Mouse (Mus musculus) spleen, postnatal 4 days (tissue): ENCODE results near the gene Rdm1.
"Not testable (repeated sequence)": the region's sequence is repeated elsewhere in the genome, so short reads cannot be mapped to it uniquely, and the experiment has no call there.

Experiments used
- DNase-seq, 2 experiments: peaks; one replicate each; pipeline ENCODE4 v3.0.0; 2022; ENCODE audit warnings: low spot score in 2 of 2

The Rdm1 gene

DNA sequence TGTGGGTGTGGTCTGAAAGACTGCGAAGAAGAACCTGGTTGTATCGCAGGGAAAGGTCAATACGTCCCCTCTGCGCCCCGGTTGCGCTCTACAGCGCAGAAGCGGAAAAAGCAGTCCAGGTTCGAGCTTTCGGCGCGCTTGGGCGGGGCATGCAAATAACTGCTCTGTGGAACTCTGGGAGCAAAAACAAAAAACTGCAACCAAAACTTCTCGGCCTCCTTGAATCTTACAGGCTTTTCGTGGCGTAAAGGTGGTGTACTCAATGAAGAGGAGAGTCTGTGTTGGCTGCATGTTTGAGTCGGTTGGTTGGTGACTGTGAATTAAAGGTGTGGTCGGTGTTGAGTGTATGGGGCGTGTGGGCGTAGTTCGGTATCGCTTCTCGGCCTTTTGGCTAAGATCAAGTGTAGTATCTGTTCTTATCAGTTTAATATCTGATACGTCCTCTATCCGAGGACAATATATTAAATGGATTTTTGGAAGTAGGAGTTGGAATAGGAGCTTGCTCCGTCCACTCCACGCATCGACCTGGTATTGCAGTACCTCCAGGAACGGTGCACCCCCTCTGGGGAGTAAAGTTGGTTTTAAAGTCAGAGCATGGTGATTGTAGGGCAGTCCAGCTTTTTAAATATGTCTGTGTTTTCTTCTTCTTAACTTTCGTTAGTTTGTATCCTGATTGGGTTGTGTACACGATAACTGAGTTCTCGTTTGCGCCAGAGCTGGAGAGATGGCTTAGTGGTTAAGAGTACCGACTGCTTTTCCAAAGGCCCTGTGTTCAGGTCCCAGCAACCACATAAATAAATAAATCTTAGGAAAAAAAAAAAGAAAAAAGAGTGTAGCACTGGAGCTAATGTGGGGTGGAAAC, at the start of gene Rdm1:
Gene Rdm1, plus strand, starts transcription at position 201 of the 862 bp plus-strand sequence.
- peak; percentile 84 to 91 for DNase-seq

DNA sequence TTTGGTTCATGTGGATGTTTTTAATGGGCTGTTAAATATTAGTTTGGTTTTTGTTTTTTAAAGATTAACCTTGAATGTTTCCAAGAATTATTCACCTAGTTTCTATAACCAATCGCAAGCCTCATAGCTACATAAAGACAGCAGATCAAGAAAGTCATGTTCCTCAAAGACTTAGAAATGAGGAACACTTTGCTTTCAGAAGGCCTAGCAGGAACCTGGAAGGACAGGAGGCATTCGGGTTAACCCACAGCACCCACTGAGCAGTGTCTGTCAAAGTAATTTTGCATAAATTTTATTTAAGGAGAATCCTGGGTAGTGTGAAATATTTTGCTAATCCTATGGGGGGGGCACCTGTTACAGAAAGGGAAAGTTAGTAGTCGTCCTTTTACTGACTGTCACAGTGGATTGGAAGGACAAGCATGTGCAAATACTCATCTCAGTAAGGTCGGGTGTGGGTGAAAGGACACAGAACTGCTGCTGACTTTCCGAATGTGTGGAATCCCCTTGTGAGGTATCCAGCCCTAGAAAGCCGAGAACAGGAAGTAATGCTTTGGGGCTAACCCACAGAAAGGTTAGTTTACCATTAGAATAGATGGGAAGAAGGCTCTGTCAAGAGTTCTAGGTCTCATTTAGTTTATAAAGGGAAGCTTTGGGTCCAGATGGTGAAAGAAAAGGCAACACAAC, 45.8 kb upstream of the Rdm1 start:
- no peak for DNase-seq

DNA sequence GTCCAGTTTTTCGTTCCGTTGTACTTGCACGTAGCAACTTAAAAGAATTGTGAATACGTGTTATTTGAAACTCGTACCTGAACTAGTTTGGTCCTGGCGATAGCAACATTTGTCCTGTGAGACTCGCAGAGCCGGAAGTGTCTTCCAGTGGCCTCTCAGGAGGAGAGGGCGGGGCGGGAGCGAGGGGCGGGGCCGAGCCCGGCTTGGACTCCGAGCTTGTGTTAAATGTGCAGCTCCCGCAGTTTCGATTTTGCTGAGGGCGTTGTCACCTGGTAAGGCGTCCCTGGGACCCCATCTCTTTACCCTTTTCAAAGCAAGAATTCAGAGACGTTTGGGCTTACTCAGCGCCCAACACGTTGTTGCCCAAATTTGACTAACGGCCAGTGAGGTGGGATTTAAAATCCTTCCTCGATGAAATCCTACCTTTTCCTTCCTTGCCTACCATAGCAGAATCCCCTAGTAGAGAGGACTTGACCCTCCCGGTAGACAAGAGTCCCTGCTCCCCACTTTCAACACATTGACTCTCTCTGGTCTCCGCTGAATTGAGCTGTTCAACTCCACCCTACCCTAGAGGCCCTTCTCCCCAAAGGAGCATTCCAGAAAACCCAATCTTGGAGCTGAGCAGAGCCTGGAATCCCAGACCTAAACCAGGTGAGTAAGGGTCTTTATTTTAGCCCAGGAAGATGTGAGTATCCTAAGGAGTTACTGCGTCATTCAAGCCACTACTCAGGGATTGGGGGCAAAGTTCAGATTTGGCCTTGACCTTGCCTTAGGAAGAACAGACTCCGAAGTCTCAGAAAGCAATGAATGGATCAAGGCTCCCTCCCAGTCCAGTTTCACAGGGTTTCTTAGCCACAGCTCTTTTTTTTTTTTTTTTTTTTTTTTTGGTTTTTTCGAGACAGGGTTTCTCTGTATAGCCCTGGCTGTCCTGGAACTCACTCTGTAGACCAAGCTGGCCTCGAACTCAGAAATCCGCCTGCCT, 44.6 kb upstream of the Rdm1 start, which contains the start of gene Tmem106a:
Gene Tmem106a, plus strand, starts transcription at position 189 of the 982 bp plus-strand sequence.
- DNase-seq, result peak; percentile 80 to 84

DNA sequence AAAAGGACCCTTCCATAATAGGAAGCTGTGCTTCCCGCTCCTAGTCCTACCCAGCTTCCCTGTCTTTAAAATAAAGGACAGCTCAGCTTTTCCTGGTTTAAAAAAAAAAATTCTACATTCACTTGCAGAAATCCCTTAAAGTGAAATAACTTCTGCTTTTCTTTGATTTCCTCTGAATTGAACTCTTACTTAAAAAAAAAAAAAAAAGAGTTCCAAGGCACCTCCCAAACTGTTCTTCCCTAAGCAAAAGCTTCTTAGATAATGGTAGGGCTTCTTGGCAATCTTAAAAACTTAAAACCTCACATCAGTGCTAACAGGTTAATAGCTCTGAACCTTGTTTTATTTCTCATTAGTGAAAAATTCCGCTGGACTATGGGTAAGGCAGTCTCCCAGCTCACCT, 43.8 kb upstream of the Rdm1 start:
- DNase-seq, result no peak

DNA sequence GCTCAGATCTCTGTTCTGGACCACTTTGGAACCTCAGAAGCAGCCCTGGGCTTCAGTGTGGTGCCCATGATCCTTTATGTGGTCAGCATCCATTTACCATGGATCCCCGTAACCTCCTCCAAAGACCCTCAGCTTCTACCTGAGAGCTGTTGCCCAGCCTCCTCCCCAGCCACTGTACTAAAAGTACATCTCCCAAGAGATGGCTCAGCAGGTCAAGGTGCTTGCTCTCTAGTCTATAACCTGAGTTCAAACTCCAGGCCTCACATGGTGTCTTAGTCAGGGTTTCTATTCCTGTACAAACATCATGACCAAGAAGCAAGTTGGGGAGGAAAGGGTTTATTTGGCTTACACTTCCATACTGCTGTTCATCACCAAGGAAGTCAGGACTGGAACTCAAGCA, 42.0 kb upstream of the Rdm1 start:
- DNase-seq, result not testable (repeated sequence)

DNA sequence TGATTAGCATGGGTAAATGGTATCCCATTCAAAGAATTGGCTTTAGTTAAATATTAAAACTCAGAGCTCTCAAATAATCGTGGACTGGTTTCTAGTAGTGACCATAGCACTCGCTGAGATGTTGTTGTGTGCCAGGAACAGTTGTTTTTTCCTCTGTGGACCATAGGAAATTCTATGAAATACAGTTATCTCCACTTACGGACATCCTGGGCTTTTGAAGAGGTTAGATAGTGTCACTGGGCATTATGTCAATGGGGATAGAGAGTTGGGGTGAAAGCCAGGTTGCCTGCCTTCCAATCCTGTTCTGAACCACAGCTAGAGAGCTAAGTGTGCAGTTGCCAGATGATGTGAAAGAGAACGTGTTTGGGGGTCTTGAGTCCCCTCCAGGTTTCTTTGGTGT, 41.2 kb upstream of the Rdm1 start:
- DNase-seq, result no peak

DNA sequence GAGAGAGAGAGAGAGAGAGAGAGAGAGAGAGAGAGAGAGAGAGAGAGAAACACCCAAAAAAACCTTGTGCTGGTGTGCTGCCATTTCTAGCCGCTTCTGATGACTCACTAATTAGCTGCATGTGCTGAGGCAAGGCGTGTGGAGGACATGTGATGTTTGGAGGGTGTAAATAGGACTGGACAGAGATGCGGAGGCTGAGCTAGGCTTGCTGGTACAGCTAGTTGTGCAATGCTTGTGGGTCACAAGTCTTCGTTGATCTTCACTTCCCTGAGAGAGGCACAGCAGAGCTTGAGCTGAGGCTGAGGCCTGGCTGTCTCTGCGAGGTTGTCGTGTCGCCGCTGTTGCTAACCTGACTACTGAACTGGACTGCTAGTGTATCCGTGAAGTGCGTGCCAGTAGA, 39.3 kb upstream of the Rdm1 start:
- DNase-seq, result no peak

DNA sequence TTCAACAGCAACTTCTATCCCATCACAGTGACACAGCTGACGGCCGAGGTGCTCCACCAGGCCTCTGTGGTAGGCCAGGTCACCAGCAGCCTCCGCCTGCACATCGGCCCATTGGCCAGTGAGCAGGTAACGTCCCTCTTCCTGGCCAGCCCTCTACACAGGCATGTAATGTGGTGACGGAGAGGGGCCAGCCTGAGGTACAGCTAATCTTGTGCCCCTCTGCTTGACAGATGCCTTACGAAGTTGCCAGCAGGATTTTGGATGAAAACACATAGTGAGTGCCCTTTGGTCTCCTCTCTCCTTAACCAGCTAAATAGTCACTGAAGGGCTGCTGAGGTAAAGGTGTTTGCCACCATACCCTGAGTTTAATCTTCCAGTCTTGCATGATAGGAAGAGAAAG, 38.1 kb upstream of the Rdm1 start:
- no peak for DNase-seq

DNA sequence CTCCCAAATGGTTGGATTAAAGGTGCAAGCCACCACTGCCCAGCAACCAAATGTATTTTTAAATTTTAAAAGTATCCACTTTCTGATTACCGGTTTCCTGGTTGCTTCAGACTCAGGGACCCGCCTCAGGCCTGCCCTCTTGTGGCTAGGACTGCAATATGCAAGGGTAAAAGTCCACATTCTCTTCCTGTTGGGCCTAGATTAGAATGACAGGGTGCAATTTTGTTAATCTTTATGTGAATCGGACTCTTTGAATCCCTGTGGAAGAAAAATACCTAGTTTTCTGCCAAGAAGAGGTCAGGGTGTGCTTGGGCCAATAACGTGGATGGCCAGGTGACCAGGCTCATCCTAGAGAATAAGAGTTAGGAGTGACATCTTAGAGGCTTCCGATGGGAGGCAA, 37.6 kb upstream of the Rdm1 start:
- peak; percentile 76 to 85 for DNase-seq

DNA sequence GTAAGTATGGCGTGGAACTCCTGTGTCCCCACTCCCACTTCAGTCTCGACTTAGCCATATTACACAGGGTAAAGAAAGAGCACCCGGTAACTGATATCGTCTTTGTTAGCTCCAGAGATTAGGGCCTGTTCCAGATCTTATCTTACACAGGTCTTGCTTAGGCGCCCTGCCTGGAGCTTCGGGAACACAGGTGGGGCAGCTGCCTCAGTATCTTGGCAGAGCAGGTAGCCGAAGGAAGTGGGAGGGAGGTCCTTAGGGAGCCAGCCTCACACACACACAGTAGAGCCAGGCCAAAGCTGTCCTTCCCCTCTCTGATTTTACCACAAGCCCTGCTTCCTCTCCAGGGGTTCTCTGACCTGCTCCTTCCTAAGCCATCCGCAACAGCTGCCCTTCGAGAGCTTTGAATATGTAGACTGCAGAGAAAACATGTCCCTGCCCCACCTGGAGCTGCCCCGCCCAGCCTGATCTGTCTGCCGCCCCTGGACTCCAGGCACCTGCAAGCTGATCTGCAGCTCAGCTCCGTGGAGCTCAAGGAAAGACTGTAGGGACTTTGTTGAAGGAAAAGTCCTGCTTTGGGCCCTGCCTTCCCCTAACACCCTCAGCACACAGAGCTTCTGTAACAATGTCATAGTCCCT, 36.9 kb upstream of the Rdm1 start:
- no peak for DNase-seq

DNA sequence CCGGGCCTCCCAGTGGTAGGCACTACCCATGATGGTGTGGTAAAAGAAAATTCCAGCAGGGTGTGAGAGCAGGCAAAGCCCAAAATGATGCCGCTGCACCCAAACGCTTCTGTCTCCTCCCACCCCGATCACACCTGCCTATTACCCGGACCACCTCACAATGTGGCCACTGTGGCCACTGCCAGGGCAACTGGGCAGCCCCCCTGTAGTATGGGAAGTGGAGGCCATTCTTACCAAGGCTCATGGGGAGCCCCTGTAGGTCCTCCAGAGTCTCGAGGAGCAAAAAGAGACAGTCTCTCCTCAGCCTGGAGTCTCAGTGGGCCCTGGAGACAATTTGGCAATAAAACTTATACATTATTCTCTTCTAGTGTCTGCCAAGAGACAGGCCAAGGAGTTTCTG, 27.8 kb upstream of the Rdm1 start, which contains the start of gene Gm11634:
Gene Gm11634, minus strand, starts transcription at position 101 of the 400 bp plus-strand sequence.
- DNase-seq, result no peak

DNA sequence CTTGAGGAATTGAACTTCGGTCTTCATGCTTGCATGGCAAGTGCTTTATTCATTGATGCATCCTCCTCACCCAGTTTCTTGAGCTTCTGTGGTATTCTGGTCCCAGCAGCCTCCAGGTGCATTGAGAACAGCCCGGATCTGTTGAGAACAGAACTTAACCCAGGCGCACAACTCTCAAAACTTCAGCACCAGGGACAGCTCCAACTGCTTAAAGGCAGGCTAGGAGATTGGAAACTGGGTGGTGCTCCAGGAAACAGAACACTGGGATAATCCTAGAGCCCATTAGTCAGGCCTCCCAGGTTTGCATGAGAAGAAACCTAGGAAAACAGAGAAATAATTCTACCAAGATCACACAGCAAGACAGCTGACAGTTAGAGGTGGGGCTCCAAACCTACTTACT, 24.5 kb upstream of the Rdm1 start:
- DNase-seq, result peak; percentile 50 to 82

DNA sequence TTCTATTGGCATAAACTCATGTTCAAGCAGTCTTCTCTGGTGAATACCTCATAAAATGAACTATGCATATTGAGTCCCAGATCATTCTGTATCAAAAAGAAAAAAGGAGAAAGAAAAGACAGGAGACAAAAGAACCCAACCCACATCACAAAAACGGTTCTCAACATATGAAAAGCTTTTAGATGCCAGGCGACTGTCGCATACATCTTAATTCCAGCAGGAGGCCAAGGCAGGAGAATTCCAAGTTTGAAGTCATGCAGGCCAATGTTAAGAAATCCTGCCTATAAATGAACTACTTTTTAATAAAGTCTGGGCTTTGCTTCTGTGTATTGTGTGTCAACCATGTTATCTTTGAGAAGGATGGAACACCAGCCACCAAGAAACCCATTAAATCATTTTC, 22.9 kb upstream of the Rdm1 start:
- no peak for DNase-seq

DNA sequence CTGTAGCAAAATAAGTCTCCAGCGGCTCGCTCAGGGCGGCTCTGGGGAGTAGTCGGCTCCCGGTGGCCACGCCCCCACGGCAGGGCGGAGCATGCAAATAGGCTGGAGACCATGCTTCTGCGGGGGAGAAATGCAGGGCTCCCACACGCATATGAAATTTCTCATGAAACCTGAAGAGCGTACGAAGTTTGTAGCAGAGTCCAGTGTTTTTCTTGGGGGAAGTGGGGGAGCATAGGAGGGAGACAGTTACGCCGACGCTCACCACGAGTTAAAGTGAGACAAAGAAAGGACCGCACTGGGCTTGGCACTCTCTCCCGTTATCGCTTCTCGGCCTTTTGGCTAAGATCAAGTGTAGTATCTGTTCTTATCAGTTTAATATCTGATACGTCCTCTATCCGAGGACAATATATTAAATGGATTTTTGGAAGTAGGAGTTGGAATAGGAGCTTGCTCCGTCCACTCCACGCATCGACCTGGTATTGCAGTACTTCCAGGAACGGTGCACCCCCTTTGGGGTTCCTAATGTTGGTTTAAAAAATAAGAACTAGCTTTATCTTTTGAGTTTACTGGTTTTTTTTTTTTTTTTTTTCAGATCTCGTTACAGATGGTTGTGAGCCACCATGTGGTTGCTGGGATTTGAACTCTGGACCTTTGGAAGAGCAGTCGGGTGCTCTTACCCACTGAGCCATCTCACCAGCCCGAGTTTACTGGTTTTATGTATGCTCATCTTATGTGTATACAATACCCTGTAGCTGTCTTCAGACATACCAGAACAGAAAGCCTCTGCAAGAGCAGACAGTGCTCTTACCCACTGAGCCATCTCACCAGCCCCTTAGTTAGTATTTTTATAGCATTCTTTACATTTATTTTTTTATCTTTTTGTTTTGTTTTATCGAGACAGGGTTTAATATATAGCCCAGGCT, 22.2 kb upstream of the Rdm1 start:
- DNase-seq, result peak; percentile 84 to 93

DNA sequence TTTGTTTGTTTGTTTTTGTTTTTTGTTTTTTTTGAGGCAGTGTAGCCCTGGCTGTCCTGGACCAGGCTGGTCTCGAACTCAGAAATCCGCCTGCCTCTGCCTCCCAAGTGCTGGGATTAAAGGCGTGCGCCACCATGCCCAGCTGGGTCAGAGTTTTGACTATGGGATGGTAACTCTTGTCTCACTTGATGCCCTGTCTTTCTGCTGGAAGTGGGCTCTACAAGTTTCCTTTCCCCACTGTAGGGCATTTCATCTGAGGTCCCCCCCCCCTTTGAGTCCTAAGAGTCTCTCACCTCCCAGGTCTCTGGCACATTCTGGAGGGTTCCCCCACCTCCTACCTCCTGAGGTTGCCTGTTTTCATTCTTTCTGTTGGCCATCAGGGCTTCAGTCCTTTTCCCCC, 19.9 kb upstream of the Rdm1 start:
- not testable (repeated sequence) for DNase-seq

DNA sequence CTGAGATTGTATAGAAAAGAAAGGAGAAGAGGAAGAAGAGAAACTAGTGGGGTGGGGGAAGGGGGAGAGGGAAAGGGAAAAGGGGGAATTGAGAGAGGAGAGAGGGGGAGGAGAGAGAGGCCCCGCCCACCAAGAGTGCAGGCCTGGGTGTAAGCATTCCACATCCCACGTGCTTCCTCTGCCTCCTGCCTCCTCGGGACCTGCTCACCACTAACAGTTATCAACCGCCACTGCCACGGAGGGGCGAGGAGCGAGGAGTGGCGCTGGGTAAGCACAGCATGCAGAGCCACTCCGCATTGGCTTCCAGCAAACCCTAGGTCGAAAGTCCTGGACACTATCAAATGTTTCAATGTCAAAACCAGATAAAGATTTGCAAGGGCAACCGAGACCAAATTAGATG, 16.6 kb upstream of the Rdm1 start:
- DNase-seq, result no peak

DNA sequence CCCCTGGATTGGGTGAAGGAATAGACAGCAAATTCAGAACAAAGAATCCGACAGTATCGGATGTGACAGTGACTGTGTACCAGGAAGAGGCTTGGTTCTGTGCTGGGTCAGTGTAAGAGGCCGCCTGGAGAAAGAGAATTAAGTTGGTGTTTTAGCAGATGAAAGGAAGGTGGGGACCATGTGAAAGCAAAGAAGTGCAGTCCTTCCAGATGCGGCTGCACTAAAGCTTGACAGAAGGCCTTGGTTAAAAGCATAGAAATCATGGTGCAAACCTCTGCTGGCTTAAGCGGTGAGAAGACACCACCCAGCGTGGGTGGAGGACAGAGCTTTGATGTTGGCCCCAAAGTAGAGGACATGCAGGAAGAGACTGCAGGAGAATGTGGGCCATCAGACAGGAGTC, 13.4 kb upstream of the Rdm1 start:
- DNase-seq, result no peak

DNA sequence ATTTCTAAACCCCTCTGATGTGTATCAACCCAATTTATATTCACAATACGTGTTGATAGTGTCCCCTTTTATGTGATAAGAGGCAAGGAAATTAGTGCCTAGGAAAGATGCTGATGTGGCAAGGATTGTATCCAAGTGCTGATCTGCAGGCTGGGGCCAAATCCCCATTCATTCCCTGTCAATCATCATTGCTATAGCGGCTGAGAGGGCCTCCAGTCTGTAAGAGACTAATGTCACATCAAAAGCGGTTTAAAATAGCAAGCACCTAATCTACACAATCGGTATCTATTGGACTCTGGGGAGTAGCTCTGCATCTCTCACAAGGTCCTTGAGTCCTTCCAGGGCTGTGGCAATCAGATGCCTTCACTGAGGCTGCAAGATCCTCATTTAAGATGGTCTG, 12.9 kb upstream of the Rdm1 start:
- no peak for DNase-seq

DNA sequence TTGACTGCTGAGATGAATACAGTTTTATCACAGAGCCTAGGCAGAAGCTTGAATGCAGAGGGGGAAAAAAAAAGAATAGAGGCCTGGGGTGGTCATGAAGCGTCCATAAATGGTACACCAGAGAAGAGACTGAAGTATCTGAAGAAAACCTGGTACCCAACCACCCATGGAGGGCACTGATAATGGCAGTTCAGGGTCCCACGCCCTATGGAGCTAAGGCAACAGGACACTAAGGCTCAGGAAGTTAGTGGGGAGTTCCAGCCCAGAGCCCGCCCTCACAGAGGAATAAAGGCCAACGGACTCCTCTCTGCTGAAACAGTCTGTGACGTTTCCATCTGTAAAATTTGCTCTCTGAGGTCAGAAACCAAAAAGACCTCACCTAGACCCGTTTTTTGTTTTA, 11.6 kb upstream of the Rdm1 start:
- no peak for DNase-seq

DNA sequence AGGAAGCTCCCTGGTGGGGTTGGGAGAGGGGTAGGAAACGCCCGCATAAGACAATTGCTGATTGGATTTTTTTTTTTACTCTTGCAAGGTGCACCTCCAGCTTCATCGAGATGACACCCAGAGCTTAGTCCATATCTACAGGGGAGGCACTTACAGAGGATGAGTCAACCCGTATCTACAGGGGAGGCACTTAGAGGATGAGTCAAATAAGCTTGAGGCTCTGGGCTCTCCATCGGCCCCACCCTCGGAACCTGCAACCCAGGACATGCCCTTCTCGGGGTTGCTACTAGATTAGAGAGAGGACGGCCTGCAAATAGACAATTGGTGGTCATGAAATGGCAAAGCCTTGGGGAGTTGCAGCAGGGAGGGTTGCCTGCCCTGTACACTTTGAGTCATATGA, 10.9 kb upstream of the Rdm1 start:
- no peak for DNase-seq
